Mouse (Mus musculus) testis, adult 2 months (tissue): ENCODE data around the gene Hes3.

ENCODE experiments used
- CTCF ChIP-seq: fragments of 200-500 bp; IDR thresholded peaks from 2 replicates; pipeline ENCODE4 v1.5.1; 2012; ENCODE audit warnings: low read depth, mild to moderate bottlenecking, inconsistent platforms, low read length, moderate library complexity; ENCODE audit not compliant: control insufficient read depth, insufficient read depth, insufficient replicate concordance
- POLR2A ChIP-seq: fragments of 200-500 bp; IDR thresholded peaks from 2 replicates; pipeline ENCODE4 v1.6.1; 2012; ENCODE audit warnings: low read depth, mild to moderate bottlenecking, inconsistent platforms, low read length, moderate library complexity; ENCODE audit not compliant: control insufficient read depth

DNA sequence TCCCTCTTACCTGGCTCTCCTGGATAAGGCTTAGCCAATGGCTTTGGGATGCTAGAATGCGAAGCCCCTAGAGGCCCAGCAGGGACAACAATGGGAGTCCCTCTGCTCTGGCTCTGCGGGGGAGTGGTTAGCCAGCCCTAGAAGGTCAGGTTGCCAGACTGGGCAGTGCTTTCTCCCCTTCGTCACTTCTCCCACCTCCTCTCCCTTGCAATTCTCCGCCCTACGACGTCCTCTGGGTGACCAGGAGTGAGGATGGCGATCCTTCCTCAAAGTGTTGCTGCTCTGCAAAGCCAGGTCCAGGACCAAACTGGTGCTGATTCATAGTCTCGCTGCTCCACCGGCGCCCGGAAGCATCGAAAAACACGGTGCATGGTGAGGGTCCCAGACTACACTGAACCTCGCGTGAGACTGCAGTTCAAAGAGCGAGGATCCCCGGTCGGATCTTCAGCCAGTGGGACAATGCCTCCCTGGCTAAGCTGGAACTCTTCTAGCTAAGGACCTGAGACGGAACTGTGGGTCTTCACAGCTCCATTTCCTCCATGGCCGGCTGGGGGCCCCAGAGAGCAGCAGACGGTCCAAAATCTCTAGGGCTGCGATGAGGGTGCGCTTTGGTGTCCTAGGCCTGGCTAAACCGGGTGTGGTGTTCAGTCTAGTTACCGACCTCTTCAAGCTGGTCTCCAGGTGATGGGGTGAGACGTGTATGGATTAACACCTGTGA lies 27.2 kb upstream of the Hes3 start, which contains the start of gene Rnf207:
- TF ChIP-seq CTCF (peak; percentile 28; the same call in 1 of the 2 replicates), POLR2A (no peak)
